Mouse (Mus musculus): ENCODE results near the gene Gm9837.

GRCm38 (mm10) chr11:53475620-53476019 is 5.3 kb upstream of the Gm9837 start:
- no peak for TF ChIP-seq POLR2A (IDR thresholded peaks at IDR 0.05; ENCODE audit: insufficient read depth, low read depth, low read length)
- TF ChIP-seq CTCF (IDR thresholded peaks at IDR 0.05): no peak
